Mouse (Mus musculus) right cerebral cortex, postnatal 14 days (tissue): Measurements from ENCODE around the gene Alcam.
A peak's percentile ranks its signal among the peaks of the same experiment; 100 is the strongest.

Experiments used
- DNase-seq: peaks from one replicate; pipeline ENCODE4 v3.0.0; 2022

Alcam gene

DNA sequence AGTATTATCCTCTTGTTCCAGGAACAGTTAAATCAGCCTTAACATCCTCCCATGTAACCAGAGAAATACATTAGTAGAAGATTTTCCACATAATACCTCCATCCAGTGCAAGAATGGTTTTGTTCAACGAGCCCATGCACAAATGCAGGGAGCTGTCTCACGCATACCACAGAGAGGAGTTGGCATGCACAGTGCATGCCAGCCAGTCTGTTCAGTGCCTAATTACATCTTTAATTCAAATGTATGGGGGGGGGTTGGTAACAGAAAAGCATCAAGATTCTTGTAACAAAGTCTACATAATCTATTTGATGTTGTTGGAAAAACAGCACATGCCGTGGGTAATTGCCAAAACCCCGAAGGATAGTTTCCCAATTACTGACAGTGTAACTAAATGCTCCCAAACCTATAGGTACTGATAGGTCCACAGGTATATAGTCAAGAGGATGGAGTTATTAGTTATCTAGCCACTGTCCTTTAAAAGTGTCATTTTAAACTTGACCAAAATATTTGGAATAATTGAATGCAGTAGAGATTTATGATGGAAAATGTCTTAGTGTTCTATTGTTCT lies 89.8 kb downstream of the Alcam start:
- DNase-seq: no peak

DNA sequence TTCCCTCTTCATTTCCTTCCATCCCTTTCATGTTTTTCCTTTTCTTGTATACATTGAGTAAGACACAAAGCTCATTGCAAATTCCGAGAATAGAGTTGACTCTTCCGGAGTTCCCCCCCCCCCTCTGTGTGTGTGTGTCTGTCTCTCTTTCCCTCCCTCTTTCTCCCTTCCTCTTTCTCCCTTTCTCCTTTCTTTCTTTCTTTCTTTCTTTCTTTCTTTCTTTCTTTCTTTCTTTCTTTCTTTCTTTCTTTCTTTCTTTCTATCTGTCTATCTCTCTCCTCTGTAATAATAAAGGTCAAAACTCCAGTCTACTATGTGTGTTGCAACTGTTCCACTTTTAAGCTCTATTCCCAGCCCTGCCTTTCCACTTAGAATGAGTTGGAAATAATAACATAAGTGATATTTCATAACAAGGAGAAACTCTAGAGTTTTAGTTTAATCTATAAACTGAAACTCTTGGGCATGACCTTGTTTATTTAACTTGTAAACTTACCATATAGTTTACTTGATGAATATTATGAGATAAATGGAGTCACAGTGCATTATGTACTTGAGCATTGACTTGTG lies 110.3 kb downstream of the Alcam start:
- no peak for DNase-seq

DNA sequence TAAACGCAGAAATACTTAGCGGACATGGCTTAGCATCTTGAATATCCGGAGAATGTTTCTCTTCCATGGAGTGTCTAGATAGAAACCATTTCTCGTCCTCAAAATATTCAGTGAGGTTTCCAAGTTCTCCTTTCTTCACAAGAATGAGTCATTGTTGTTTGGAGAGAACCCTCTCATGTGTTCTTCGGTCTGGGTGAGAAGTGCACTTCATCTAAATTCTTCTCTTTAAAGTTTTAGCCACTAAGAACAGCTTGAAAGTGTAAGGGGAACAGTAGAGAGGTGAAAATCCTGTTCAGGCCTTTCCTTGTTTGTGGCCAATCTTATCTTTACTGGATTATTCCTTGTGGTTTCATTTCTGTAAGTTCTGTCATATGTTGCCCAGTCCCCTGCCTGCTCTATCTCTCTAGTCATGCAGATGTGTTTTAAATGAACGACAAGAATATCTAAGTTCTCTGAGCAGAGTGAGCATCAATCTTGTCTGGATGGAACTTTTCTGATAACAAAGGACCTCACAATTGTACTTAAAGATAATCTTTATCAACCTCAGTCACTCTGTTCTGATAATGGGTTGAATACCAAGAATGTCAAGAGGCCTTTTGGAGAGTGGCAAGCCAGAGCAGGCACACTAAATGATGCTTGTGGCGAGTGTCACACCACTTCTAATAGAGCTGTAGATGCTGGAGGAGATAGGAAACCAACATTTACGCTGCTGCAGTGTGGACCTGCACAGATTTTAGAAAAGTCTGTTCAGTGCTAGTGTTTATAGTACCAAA lies 111.0 kb downstream of the Alcam start:
- no peak for DNase-seq

DNA sequence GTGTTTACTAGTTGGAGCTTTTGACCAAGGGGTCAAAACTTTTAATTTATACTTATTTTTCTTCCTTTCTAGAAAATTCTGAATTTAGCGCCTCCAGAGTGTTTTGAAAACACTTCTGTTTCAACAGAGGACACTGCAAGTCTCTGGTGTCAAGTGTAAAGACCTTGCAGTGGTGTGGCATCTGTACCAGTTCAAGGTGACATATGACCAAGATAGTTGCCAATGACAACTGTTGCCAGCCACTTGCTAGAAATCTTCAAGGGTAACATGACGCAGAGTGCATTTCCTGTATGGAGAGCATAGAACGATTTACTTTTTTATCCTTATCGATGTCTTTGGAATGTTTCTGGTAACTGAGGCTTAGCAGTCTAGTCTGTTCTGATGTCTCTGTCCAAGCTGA lies 119.8 kb downstream of the Alcam start:
- no peak for DNase-seq

DNA sequence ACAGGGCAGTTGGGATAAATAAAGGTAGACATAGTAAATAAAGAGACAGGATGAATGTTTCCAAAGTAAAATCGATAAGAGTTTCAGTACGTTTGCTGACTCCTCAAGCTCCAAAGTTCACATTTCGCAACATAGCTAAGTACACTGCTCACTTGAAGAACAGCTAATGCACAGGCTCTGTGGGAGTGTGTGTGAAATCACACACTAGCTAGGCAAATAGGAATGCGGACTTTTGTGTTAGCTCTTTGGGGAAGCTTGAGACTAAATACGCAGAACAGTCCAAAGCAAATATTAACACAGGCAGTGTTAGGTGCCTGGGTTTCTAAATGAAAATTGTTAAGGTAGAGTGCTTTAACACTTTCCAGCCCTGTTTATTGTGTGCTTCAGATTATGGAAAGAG lies 120.2 kb downstream of the Alcam start:
- DNase-seq: no peak

DNA sequence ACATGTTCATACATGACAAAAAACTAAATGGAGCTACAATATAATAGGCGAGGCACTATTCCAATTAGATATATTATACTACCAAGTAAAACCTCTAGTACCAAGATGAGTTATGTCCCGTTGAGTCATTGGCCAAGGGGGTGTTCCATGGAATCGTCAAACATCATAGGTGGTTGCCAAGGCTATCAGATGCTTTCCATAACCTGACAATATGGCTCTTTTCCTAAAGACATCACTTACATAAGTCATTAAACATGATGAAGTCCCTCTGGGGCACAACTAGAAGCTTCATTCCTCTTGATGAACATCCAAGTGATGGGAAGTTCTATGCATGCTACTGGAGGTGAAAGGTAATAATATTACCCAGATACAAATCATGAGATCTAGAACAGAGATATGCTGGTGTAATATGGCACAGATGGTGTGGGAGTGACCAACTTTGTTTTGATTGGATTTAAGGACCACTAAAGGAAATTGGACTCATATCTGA lies 122.5 kb downstream of the Alcam start:
- no peak for DNase-seq

DNA sequence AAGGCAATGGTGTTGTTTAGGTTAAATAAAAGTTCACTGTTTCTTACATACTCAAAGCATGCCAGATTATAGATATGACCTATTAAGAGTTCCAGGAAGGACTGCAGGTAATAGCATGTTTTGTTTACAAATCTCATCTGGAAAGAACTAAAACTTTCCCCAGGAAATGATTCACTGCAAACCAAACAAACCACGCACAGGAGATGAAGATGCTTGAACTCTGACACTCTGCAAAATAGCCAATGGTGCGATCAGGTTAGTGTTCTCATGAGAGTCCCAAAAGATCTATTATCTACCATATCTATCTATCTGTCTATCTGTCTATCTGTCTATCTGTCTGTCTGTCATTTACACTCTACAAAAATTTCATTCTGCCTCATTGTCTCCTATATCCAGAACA lies 124.5 kb downstream of the Alcam start:
- no peak for DNase-seq

DNA sequence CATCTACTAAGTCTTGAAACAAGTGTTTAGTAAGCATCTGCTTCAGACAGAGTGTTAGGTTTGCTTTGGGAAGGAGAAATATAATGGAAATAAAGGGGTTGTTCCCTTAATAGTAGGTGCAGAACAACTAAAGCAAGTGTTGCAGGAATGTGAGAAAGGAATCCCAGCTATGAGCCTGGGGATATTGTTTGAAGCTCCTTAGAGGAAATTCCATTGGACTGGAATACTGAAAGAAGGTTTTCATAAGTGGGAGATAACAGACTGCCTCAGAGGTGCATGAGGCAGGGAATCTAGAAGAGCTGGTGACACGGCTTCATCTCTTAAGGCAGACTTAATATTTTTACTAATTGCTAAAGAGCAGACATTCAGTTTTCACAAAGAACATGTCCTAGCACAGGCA lies 134.6 kb downstream of the Alcam start:
- DNase-seq: no peak

DNA sequence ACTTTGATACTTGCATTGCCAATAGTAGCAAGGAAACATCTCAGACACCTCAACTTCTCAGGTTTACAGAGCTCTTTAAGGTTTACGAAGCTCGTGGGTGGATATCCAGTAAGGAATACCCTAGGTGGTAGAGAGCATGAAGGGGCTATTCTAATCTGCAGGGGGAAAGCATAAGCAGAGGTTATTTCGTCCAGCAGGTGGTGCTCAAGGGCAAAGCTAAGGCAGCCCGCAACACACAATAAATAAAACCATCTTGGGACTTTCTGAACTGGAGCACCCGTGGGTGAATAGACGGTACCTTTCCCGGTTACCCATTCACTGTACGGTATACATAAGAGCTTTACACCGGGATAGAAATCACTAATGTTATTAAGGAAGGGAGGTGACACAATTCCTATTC lies 142.8 kb downstream of the Alcam start:
- DNase-seq: peak; percentile 83

DNA sequence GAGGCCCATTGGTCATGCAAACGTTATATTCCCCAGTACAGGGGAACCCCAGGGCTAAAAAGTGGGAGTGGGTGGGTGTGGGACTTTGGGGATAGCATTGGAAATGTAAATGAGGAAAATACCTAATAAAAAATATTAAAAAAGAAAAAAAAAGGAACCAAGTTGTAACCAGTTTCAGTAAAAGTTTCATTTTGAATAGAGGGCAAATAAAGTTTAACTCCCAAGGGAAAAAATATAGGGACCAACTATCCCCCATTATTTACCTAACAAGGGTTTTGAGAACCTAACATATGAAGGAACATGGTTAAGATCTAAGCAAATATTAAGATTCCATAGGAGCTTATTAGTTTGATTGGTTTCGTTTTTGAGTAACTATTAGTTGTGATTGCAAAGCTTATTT lies 146.9 kb downstream of the Alcam start:
- no peak for DNase-seq

DNA sequence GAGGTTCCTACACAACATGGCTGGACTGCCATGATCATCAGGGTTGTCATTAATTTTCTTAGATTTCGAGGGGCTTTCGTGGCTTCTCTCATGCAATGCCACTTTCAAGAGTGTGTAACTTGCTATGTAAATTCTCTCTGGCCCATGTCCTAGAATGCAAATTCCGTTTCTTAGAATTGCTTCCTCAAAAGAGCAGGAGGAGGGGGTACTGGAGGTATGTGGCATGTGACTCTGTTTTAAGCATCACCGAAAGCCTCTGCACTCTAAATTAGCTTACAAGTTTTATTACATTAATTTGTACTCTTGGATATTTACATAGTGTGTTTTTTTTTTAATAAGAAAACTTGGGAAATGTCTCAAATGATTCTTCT lies 150.4 kb downstream of the Alcam start:
- DNase-seq: no peak

DNA sequence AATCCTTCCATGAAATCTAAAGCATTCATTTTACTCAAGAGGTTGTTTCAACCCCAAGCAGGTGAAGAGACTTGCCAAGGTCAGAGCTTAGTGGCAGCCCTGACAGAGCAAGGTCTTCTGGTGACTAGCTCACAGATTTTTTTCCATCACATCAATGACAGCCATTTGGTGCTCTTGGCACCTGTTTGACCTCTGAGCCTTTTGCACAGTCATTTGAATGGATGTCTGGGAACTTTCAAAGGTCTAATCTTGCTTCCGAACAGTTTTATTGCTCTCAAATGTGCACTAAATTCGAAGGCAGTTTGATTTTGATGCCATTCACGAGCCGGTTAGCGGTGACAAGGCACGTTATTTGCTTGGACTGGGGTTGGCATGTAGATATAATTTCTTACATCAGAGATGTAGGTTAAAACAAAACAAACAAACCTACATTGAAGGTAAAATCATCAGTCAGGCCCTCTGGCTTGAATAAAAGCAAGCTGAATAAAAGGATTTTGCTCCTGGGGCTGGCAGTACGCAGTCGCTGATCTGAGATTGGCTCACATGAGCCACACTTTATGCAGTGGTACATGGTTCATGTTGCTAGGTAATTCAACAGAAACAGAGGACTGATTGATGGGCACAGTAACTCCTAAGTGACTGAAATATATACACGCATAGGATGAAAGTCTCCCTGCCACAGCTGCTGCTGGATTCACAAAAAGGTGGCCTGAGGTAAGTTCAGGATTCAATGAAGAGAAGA lies 150.9 kb downstream of the Alcam start:
- no peak for DNase-seq

DNA sequence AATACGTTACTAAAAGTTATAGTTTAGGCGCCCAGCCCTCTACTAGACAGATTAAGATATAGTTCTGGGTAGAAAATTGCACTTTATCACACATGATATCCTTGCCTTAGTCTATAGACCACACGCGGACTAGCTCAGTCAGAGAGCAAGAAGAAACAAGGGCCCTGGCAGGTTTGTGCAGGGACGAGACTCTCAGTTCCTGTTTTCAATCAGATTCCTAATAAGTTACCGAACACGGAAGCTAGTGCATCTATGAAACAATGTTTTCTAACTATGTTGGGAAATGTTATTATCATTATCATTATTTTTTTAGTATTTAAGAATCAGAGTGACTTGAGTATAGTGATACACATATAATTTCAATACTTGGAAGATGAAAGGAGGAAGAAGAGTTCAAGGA lies 152.1 kb downstream of the Alcam start:
- no peak for DNase-seq

DNA sequence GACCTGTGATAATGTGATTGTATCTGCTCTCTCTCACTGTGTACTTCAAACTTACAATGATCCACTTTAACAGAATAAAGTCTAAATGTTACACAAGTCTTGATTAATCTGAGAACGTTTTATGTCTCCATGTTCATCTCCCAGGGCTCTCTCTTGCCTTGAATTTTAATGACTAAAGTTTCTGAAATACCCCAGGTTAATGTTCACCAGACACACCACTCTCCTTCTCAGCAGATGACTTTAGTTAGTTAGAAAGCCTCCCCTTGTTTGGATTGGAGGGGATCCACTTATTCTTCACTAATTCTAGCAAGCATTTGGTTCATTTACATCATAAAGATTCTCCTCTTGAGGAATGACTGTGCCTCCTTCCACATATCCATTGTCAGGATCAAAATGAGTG lies 157.5 kb downstream of the Alcam start:
- no peak for DNase-seq

DNA sequence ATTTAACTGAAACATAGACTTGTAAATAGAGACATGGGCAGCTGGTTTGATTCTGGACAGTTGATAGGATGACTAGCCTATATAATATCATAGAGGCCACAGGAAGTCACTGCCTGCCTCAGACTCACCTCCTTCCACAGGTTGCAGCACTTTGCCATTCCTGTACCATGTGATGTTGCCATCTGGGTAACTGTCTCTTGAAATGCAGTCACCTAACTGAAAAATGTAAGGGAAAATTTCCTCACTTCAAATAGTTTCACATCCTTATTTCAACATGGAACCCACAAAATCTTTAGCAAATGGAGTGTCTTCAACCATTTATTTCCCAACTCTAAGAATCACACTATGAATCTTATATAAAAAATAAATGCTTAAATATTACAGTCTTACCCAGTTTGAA lies 158.3 kb downstream of the Alcam start:
- no peak for DNase-seq

DNA sequence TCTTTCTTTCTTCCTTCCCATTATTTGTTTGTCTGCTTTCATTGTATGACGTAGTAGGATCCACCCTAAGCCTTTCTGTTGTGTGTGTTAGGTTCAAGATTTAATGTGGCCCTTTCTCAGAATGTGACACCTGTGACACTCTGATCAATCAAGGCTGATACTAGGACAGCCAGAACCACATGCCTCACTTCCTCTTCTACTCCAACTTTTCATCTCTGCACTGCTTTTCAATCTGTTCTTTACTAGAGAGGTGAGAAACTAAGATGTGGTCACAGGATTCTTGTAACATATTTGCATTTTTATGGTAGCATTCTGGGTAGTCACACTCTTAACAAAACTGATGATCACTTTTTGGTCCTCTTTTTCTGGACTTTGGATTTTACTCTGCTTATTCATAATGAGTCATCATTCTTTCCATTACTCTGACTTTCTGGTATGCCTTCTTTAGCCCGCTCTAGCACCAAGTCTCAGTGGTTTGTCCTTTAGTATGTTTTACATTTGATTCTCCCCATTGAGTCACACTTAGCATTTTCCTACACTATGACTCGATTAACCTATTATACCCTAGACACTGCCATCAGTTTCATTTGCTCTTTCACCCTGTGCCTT lies 161.3 kb downstream of the Alcam start:
- no peak for DNase-seq

DNA sequence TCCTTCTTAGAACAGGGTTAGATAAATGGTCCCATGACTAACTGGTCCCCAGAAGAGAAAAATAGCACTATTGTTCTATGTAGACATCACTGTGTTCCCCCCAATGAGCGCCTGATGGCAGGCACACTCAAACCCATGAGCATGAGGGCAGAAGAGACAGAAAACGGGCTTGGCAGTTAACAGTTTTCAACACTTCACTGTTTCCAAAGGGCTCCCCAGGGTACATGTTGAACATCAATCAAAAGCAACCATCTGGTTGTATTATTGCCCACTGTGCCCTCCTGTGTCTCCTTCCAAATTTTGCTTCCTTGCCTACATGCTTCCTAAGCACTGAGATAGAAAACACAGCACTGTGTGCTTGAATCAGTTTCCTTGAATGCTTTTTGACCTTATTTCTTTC lies 173.7 kb downstream of the Alcam start:
- DNase-seq: no peak

DNA sequence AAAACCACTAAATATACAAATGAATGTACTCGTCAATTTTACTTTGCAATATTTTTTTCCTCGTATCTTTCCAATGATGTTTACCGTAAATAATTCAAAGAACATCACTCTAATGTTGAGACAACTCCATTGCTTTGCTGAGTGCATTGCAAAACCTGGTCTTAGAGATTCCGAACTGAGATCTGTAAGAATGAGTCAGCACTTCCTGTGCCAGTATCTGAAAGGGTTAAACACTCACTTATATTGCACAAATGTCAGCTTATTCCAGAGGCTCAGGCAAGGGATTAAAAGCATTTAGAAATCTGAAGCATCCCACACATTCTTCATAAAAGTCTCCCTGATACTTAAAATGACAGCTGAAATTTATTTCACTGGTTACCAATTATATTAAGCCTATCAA lies 188.8 kb downstream of the Alcam start:
- DNase-seq: no peak

DNA sequence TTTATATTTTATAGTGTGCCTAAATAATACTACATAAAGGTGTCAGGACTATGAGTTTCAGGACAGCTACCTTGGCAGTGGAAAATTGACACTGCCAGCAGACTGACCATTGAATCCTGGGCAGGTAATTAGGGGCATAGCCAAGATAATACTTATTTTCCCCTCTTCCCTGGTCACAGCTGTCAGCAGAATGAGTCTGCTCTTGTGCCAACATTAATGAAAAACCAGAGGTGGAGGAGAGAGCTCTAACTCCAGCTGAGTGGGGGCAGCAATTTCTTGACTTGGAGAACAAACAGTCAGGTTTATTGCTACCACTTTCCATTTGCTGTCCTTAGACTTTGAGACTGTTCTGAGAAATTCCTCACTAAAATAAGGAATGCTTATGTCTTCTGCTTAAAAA lies 190.1 kb downstream of the Alcam start:
- DNase-seq: no peak

DNA sequence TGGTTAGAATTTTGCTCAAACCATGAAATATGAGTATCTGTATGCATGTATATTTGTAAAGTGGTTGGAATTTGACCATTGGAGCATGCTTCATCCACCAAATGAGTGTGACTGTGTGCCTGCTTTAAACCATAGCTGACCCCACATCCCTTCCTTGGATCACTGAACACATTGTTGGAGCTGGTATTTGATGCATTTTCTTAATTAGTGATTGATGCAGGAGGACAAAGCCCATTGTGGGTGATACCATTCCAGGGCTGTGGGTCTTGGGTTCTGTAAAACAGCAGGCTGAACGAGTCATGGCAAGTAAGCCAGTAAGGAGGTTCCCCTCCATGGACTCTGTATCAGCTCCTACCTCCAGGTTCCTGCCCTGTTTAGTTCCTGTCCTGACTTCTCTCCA lies 191.3 kb downstream of the Alcam start:
- DNase-seq: no peak

DNA sequence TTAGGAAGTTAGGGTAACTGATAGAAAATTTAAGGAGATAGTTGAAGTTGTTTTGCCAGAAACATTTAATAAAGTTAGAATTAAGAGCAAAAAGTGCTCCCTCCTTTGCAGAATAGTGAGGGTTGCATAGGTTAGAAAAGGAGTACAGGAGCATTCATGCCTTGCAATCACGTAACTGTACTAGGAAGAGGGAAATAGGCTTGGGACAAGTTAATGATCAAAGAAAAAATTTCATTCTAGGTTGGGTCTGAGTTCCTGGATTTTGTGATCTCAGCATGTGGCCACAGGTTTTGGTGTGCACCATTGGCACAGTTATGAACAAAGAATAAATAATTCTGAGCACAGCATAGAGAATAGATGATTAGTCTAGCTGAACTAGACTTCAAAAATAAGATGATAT lies 192.1 kb downstream of the Alcam start:
- DNase-seq: no peak

DNA sequence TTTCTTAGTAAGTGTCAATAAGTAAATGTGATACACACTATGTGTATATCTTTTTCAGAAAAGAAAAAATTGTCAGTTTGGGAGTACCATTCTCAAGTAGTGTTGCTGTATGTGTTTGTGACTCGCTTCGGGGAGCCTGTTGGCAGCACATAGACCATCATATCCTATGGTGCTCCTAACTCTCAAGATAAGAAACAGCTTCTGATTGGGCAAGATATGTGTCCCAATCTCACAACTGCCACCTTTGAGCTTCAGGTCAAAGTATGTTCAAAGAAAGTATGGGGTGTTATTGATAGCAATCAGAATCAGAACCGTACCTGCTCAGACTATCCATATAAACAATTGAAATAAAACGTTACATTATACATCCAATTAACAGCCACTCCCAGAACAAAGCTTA lies 202.9 kb downstream of the Alcam start:
- no peak for DNase-seq

DNA sequence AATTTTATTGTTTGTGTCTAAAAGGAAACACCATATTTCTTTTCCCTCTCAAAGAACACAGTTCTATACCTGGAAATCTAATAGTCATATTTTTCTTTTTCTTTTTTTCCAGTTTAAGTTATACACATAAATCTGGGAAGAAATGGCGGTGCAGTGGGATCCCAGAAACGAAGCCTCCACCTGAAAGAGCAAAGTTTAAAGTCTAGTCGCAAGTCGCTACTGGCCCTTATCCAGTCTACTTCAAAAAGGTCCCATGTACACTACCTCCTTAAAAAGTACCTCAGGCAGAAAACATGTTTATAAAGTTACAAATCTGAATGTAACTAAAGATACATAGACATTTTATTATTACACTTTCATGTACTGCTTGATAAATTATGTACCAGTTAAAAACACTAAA lies 203.7 kb downstream of the Alcam start:
- no peak for DNase-seq
